Mouse (Mus musculus): ENCODE measurements at regions not wholly inside any gene's neighbourhood (a gene's known extent, or its start where the extent isn't known, plus 50 kb on each side); places are given as distances from the start of the nearest gene placed in this dataset.
A peak's percentile ranks its signal among the peaks of the same experiment; 100 is the strongest.
"Not testable (repeated sequence)": the region's sequence is repeated elsewhere in the genome, so short reads cannot be mapped to it uniquely, and the experiment has no call there.

DNA sequence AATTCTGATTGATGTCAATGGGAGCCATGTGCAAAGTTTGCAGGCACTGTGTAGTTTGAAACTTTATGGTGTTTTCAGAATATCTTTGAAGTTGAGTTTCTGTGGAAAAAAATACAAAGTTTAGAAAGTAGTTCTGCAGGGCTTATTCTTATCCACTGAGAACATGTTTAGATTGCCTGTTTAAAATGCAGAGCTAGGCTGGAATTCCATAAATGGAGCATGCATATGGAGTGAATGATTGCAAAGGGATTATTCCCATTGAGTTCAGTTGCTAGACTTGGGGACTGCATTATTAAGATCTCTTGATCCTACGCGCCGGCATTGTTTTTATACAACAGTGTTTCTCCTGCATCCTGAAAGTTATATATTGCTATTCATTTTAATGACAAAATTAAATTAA lies 397.8 kb upstream of the Gm21833 start:
- Histone ChIP-seq H3K4me1 (no peaks in the 10 kb centered on the region), H3K36me3 (ENCODE audit: poor library complexity, severe bottlenecking) (no peaks in the 10 kb centered on the region), H3K4me3 (no peak overlapping the region), H3K9me3 (replicated peaks) (no peaks in the 10 kb centered on the region), H3K27ac (no peak overlapping the region), H3K9ac (no peak overlapping the region), H3K4me2 (no peak overlapping the region), H3K27me3 (no peaks in the 10 kb centered on the region)
- whole genome bisulfite sequencing: 86% methylated on average over 3 of the region's 3 CpGs
- ATAC-seq: no peak

DNA sequence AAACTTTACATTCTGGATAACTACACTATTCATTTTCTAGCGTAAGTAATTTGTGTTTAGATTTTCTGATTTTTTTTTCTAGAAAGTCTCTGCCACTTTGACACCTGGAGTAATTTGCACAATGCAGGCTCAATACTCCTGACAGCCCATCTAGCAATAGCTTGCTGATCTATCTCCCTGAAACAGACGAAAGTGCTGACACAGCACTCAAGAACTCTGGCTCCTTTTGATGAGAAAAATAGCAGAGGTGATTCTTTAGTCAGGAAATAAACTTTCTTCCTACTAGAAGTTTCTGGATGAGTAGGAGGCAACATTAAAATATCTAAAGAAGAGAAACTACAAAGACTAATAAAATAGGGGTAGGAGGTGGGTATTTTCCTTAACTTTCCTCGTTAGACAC lies 397.1 kb upstream of the Gm21833 start:
- Histone ChIP-seq H3K27me3 (no peaks in the 10 kb centered on the region), H3K4me3 (no peak overlapping the region), H3K27ac (no peak overlapping the region), H3K4me1 (no peaks in the 10 kb centered on the region), H3K9ac (no peak overlapping the region), H3K4me2 (no peak overlapping the region), H3K9me3 (replicated peaks) (no peaks in the 10 kb centered on the region), H3K36me3 (ENCODE audit: poor library complexity, severe bottlenecking) (no peaks in the 10 kb centered on the region)
- no peak for ATAC-seq
- whole genome bisulfite sequencing: 75% methylated on average over 3 of the region's 3 CpGs

DNA sequence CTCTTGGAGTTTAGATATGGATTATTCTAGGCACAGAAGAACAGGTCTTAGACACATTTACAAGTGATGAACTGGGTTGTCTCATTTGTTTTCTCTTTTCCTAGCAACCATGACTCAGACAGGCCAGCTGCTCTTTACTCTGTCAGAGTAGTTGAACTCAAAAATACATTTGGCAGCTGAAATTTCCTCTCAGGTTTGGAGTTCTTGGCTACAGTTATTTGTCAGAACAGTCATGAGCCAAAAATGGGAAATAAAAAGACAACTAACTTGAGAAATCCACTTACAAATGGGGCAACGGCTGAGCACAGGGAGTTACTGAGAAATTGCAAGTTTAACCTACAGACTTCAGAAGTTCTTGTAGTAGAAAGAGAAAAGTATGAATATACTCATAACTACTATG lies 396.4 kb upstream of the Gm21833 start:
- Histone ChIP-seq H3K4me1 (no peaks in the 10 kb centered on the region), H3K27me3 (no peaks in the 10 kb centered on the region), H3K27ac (no peak overlapping the region), H3K36me3 (ENCODE audit: poor library complexity, severe bottlenecking) (no peaks in the 10 kb centered on the region), H3K9me3 (replicated peaks) (no peaks in the 10 kb centered on the region), H3K4me3 (no peak overlapping the region), H3K4me2 (no peak overlapping the region), H3K9ac (no peak overlapping the region)
- ATAC-seq: no peak
- 89% methylated on average over 1 of the region's 1 CpGs for WGBS

DNA sequence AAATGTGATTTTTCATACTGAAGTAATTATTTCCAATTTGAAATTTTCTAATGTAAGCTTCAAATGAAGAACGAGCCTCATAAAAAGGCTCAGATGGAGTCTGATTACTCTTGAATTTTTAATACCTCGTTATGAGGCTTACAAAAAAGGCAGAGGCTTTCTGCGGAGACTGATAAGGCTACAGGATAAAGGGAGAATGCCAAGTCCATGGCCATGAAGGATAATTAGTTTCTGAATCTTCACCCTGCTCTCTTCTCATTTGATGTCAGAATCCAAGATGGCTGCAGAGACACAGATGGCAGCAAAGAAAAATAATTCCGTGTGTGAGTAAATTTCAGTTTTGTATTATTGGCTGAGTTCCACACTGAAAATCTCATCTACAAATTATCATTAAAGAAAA lies 367.3 kb upstream of the Gm21833 start:
- Histone ChIP-seq H3K9ac (no peak overlapping the region), H3K4me2 (no peak overlapping the region), H3K36me3 (ENCODE audit: poor library complexity, severe bottlenecking) (no peaks in the 10 kb centered on the region), H3K27me3 (no peaks in the 10 kb centered on the region), H3K9me3 (replicated peaks) (no peaks in the 10 kb centered on the region), H3K4me1 (no peaks in the 10 kb centered on the region), H3K4me3 (no peak overlapping the region), H3K27ac (no peak overlapping the region)
- ATAC-seq: no peak
- 37% methylated on average over 4 of the region's 4 CpGs for WGBS

DNA sequence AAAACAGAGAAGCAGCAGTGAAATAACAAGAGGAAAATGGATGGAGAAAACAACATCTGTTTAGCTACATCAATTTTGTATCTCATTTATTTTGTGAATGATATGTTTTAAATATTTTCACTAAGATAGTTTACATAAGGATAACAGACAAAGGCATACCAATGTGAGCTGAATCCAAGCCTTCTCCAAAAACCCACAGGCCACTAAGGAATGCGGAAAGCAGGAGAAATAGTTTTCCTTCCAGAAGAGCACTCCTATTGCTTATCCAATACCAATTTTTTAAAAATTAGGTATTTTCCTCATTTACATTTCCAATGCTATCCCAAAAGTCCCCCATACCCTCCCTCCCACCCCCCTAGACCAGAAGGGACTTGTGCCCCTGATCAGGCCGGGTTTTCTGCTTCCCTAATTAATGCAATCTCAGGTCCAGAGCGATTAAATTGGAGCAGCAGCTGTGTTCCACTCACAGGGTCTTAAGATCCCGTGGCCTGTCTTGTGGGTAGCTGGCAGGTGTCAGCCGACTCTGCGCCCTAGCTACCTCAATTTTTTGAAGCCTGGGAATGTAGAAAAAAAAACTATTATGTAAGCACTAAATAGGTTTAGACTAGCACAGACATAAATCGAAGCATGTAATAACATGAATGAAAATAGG lies 357.3 kb upstream of the Gm21833 start:
- WGBS: 39% methylated on average over 7 of the region's 7 CpGs
- Histone ChIP-seq H3K9ac (no peak overlapping the region), H3K4me2 (no peak overlapping the region), H3K4me1 (no peaks in the 10 kb centered on the region), H3K36me3 (ENCODE audit: poor library complexity, severe bottlenecking) (no peaks in the 10 kb centered on the region), H3K27ac (no peak overlapping the region), H3K4me3 (no peak overlapping the region), H3K27me3 (no peaks in the 10 kb centered on the region), H3K9me3 (replicated peaks) (no peaks in the 10 kb centered on the region)
- ATAC-seq: 0 out of 2 replicates have a peak, but pooled peaks have one; percentile 45

DNA sequence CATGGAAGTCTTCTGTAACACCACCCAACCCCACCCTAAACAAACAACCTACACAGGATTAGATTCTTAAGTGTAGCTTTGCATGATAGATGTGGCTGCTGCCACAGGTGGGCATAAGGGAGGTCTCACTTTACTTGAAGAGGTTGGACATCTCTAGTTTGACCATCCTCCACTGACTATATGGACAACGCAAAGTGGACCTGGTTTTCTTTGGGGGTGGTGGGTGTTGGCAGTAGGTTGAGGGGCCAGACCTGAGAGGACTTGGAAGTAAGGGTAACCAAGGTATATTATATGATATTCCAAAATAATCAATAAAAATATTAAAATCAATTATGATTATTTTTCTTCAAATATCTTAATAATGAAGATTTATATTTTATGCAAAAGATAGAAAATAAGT lies 307.8 kb upstream of the Gm21833 start:
- Histone ChIP-seq H3K4me2 (no peak overlapping the region), H3K9ac (no peak overlapping the region), H3K36me3 (ENCODE audit: poor library complexity, severe bottlenecking) (no peaks in the 10 kb centered on the region), H3K4me1 (no peaks in the 10 kb centered on the region), H3K4me3 (no peak overlapping the region), H3K27me3 (no peaks in the 10 kb centered on the region), H3K9me3 (replicated peaks) (no peaks in the 10 kb centered on the region), H3K27ac (no peak overlapping the region)
- WGBS: 86% methylated on average over 1 of the region's 1 CpGs
- no peak for ATAC-seq

DNA sequence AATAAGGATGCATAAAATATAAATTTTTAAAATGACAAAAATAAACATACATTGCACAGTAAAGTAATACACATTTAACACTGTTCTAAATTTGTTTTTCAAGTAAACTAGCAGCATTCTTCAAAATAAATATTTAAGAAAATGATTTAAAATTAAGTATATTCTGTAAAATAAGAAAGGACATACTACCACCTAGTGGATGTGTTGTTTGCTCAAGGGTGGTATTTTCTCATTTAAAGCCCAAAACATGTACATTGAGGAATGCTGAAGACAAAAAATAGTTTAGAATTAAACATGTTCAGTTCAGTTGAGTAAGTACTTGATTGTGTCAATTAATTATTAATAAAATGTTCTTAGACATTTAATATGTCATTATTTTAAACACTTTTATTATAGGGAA lies 306.6 kb upstream of the Gm21833 start:
- no peaks in the 10 kb centered on the region for H3K36me3 ChIP-seq (ENCODE audit: poor library complexity, severe bottlenecking)
- H3K27me3 ChIP-seq: no peaks in the 10 kb centered on the region
- no peaks in the 10 kb centered on the region for H3K9me3 ChIP-seq (replicated peaks)
- no peak overlapping the region for H3K4me2 ChIP-seq
- H3K9ac ChIP-seq: no peak overlapping the region
- no peak overlapping the region for H3K4me3 ChIP-seq
- no peak for ATAC-seq
- H3K4me1 ChIP-seq: no peaks in the 10 kb centered on the region
- no peak overlapping the region for H3K27ac ChIP-seq

DNA sequence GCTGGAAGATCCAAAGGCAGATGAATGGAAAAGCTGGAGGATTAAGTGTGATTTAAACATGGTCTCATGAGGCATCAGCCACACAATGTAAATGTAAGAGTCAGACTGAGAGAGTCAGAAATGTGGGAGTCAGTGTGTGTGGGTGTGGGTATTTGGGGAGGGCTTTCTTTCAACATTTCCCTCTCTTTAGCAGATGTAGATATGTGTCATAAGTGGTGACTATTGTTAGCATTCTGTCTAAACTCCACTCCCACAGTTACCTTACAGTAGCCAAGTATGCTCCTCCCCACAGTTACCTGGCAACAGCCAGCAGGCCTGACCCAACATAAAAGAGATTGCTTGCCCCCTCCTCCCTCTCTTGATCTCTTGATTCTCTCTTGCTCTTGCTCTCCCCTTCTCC lies 263.8 kb upstream of the Gm21833 start:
- Histone ChIP-seq H3K9ac (no peak overlapping the region), H3K27me3 (no peaks in the 10 kb centered on the region), H3K4me1 (no peaks in the 10 kb centered on the region), H3K4me3 (no peak overlapping the region), H3K36me3 (ENCODE audit: poor library complexity, severe bottlenecking) (no peaks in the 10 kb centered on the region), H3K27ac (no peak overlapping the region), H3K4me2 (no peak overlapping the region), H3K9me3 (replicated peaks) (no peaks in the 10 kb centered on the region)
- ATAC-seq: no peak

DNA sequence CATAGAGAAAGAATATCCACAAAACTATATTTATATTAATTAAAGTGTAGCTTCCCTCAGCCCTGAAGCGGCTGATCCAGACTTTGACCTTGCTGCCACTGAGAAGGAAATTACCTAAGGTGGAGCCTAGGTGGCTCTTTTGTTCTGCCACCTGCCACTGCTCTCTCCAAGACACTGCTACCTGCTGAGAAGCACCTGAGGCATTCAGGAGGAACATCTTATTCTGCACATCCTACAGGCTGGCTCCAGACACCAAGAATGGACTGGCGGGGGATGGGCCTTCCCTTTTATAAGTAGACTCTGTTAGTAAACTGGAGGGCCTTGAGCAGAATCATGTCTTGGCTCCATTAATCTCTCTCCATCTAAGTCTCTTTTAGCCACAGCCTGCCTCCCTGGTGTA lies 231.7 kb upstream of the Gm21833 start:
- WGBS: 80% methylated on average over 2 of the region's 2 CpGs
- not testable (repeated sequence) for H3K27ac ChIP-seq; H3K4me3 ChIP-seq; H3K4me1 ChIP-seq; H3K9me3 ChIP-seq (replicated peaks); H3K4me2 ChIP-seq; ATAC-seq; H3K36me3 ChIP-seq (ENCODE audit: poor library complexity, severe bottlenecking); H3K27me3 ChIP-seq; H3K9ac ChIP-seq

DNA sequence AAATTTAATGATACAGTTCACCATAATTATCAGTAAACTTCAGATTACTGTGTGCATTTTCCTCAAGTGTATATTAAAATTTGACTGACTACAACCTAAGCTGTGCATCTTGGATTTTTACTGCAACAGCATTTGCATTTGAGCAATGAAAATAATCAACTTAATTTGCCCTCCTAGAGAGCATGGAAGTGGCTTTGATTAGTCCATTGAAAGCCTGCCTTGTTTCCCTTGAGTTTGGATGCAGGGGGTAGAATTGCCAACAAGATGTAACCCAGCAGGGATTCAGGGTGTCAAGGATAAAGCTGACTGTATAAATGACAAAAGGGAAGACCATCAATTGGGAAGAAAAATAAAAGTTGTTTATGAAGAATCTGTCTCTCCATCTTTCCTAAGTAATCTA lies 226.1 kb upstream of the Gm21833 start:
- H3K36me3 ChIP-seq (ENCODE audit: poor library complexity, severe bottlenecking): no peaks in the 10 kb centered on the region
- no peak for ATAC-seq
- no peaks in the 10 kb centered on the region for H3K9me3 ChIP-seq (replicated peaks)
- H3K4me2 ChIP-seq: no peak overlapping the region
- H3K4me1 ChIP-seq: no peaks in the 10 kb centered on the region
- H3K27me3 ChIP-seq: no peaks in the 10 kb centered on the region
- no peak overlapping the region for H3K4me3 ChIP-seq
- H3K27ac ChIP-seq: no peak overlapping the region
- no peak overlapping the region for H3K9ac ChIP-seq

Measured in forebrain, embryonic 13.5 days (tissue).